Mouse (Mus musculus): ENCODE results near the gene Gm42421. TPM values are rescaled to one million over a fixed set of nuclear protein-coding genes. Genes with fewer than 3 reads are reported as not detected.

Gm42421 gene
- polyA plus RNA-seq, 1 experiment from 2014 or later = 0.78 TPM

- Histone ChIP-seq H3K9me3 (replicated peaks; ENCODE audit: low read length) (no peaks in the 10 kb centered on the region), H3K4me2 (ENCODE audit: low read length) (no peak overlapping the region), H3K4me1 (replicated peaks; ENCODE audit: insufficient read depth, low read length) (no peaks in the 10 kb centered on the region), H3K27ac (no peak overlapping the region; the same call in 1 of the 2 replicates), H3K27me3 (ENCODE audit: insufficient read depth, low read length) (no peaks in the 10 kb centered on the region), H3K4me3 (replicated peaks; ENCODE audit: low read depth, low read length) (no peak overlapping the region), H3K9ac (ENCODE audit: low read depth, low read length) (no peak overlapping the region), H3K36me3 (ENCODE audit: insufficient read depth, low read length) (peaks cover 63% of the 10 kb centered on the region)
- 64% methylated on average over 3 of the region's 3 CpGs for WGBS
- no peak for DNase-seq (ENCODE audit: low spot score)
- no peak for TF ChIP-seq CTCF (IDR thresholded peaks at IDR 0.05; ENCODE audit: low read depth)
- ATAC-seq (replicated peaks; ENCODE audit: low FRiP score, low read depth) = no peak
These were observed 25.9 kb upstream of the Gm42421 start for GRCm38 (mm10) chr5:143902111-143902510.

GRCm38 (mm10) chr5:143903813-143904212, 24.2 kb upstream of the Gm42421 start:
- H3K9me3 ChIP-seq (replicated peaks; ENCODE audit: low read length) = no peaks in the 10 kb centered on the region
- no peaks in the 10 kb centered on the region for H3K4me1 ChIP-seq (replicated peaks; ENCODE audit: insufficient read depth, low read length)
- H3K27me3 ChIP-seq (ENCODE audit: insufficient read depth, low read length) = no peaks in the 10 kb centered on the region
- H3K36me3 ChIP-seq (ENCODE audit: insufficient read depth, low read length) = peaks cover 49% of the 10 kb centered on the region
- no peak overlapping the region for H3K9ac ChIP-seq (ENCODE audit: low read depth, low read length)
- no peak overlapping the region for H3K27ac ChIP-seq
- H3K4me2 ChIP-seq (ENCODE audit: low read length) = no peak overlapping the region
- ATAC-seq (replicated peaks; ENCODE audit: low FRiP score, low read depth) (no peak), DNase-seq (ENCODE audit: low spot score) (no peak)
- H3K4me3 ChIP-seq (replicated peaks; ENCODE audit: low read depth, low read length) = no peak overlapping the region
- no peak for TF ChIP-seq CTCF (IDR thresholded peaks at IDR 0.05; ENCODE audit: low read depth)
- whole genome bisulfite sequencing = 86% methylated on average over 4 of the region's 4 CpGs

GRCm38 (mm10) chr5:143906429-143906828, 21.5 kb upstream of the Gm42421 start:
- 74% methylated on average over 8 of the region's 8 CpGs for WGBS
- no peak overlapping the region for H3K4me2 ChIP-seq (ENCODE audit: low read length)
- H3K9me3 ChIP-seq (replicated peaks; ENCODE audit: low read length) = no peaks in the 10 kb centered on the region
- DNase-seq (ENCODE audit: low spot score) = no peak
- H3K9ac ChIP-seq (ENCODE audit: low read depth, low read length) = no peak overlapping the region
- H3K36me3 ChIP-seq (ENCODE audit: insufficient read depth, low read length) = peaks cover 32% of the 10 kb centered on the region
- no peak overlapping the region for H3K4me3 ChIP-seq (replicated peaks; ENCODE audit: low read depth, low read length)
- ATAC-seq (replicated peaks; ENCODE audit: low FRiP score, low read depth) = no peak
- H3K27me3 ChIP-seq (ENCODE audit: insufficient read depth, low read length) = no peaks in the 10 kb centered on the region
- H3K4me1 ChIP-seq (replicated peaks; ENCODE audit: insufficient read depth, low read length) = no peaks in the 10 kb centered on the region
- TF ChIP-seq CTCF (IDR thresholded peaks at IDR 0.05; ENCODE audit: low read depth) = no peak
- H3K27ac ChIP-seq = no peak overlapping the region

- DNase-seq (ENCODE audit: low spot score) (no peak), ATAC-seq (replicated peaks; ENCODE audit: low FRiP score, low read depth) (no peak)
- Histone ChIP-seq H3K27ac (peak overlapping the region; percentile 79), H3K27me3 (ENCODE audit: insufficient read depth, low read length) (no peaks in the 10 kb centered on the region), H3K4me1 (replicated peaks; ENCODE audit: insufficient read depth, low read length) (no peaks in the 10 kb centered on the region), H3K4me3 (replicated peaks; ENCODE audit: low read depth, low read length) (peak overlapping the region; percentile 50), H3K9ac (ENCODE audit: low read depth, low read length) (peak overlapping the region; percentile 64), H3K9me3 (replicated peaks; ENCODE audit: low read length) (no peaks in the 10 kb centered on the region), H3K36me3 (ENCODE audit: insufficient read depth, low read length) (peaks cover 12% of the 10 kb centered on the region; the same call in 1 of the 2 replicates), H3K4me2 (ENCODE audit: low read length) (peak overlapping the region; percentile 81)
- no peak for TF ChIP-seq CTCF (IDR thresholded peaks at IDR 0.05; ENCODE audit: low read depth)
- under 1% methylated on average over 9 of the region's 9 CpGs for WGBS
These were observed 19.0 kb upstream of the Gm42421 start for GRCm38 (mm10) chr5:143908926-143909325.

- H3K9ac ChIP-seq (ENCODE audit: low read depth, low read length) = peak within 1 kb of the TSS; percentile 64
- H3K9me3 ChIP-seq (replicated peaks; ENCODE audit: low read length) = no peaks in the 10 kb centered on the region
- H3K27ac ChIP-seq = peak within 1 kb of the TSS; percentile 79
- under 1% methylated on average over 70 of the region's 70 CpGs for WGBS
- H3K4me2 ChIP-seq (ENCODE audit: low read length) = peak within 1 kb of the TSS; percentile 81
- H3K4me1 ChIP-seq (replicated peaks; ENCODE audit: insufficient read depth, low read length) = no peaks in the 10 kb centered on the region
- no peak for TF ChIP-seq CTCF (IDR thresholded peaks at IDR 0.05; ENCODE audit: low read depth)
- DNase-seq (ENCODE audit: low spot score) = peak; percentile 99
- no peaks in the 10 kb centered on the region for H3K27me3 ChIP-seq (ENCODE audit: insufficient read depth, low read length)
- peak within 1 kb of the TSS; percentile 50 for H3K4me3 ChIP-seq (replicated peaks; ENCODE audit: low read depth, low read length)
- H3K36me3 ChIP-seq (ENCODE audit: insufficient read depth, low read length) = 0 out of 2 replicates have a peak, but pooled peaks cover 9% of the 10 kb centered on the region
- peak; percentile 99 for ATAC-seq (replicated peaks; ENCODE audit: low FRiP score, low read depth)
These were observed 18.3 kb upstream of the Gm42421 start, which contains the start of the genes Aimp2 and Pms2 for GRCm38 (mm10) chr5:143909417-143910400. Aimp2 (minus strand) TSS chr5:143909847. Pms2 (plus strand) TSS chr5:143909964.

- Histone ChIP-seq H3K4me2 (ENCODE audit: low read length) (no peak overlapping the region), H3K4me3 (replicated peaks; ENCODE audit: low read depth, low read length) (no peak overlapping the region), H3K27me3 (ENCODE audit: insufficient read depth, low read length) (no peaks in the 10 kb centered on the region), H3K9ac (ENCODE audit: low read depth, low read length) (no peak overlapping the region), H3K4me1 (replicated peaks; ENCODE audit: insufficient read depth, low read length) (no peaks in the 10 kb centered on the region), H3K27ac (no peak overlapping the region), H3K9me3 (replicated peaks; ENCODE audit: low read length) (no peaks in the 10 kb centered on the region), H3K36me3 (ENCODE audit: insufficient read depth, low read length) (0 out of 2 replicates have a peak, but pooled peaks cover 28% of the 10 kb centered on the region)
- ATAC-seq (replicated peaks; ENCODE audit: low FRiP score, low read depth) = no peak
- 93% methylated on average over 9 of the region's 9 CpGs for WGBS
- DNase-seq (ENCODE audit: low spot score) = no peak
- TF ChIP-seq CTCF (IDR thresholded peaks at IDR 0.05; ENCODE audit: low read depth) = no peak
These were observed 11.8 kb upstream of the Gm42421 start for GRCm38 (mm10) chr5:143916221-143916620.

All from kidney, postnatal 0 days (tissue).